Mouse (Mus musculus) retina, embryonic 14.5 days (tissue): ENCODE results near the gene Bst2.
A peak's percentile ranks its signal among the peaks of the same experiment; 100 is the strongest.

Source experiments
- DNase-seq: peaks from one replicate; pipeline ENCODE4 v3.0.0-alpha.2; 2015; ENCODE audit warnings: low spot score

Gene Bst2

DNA sequence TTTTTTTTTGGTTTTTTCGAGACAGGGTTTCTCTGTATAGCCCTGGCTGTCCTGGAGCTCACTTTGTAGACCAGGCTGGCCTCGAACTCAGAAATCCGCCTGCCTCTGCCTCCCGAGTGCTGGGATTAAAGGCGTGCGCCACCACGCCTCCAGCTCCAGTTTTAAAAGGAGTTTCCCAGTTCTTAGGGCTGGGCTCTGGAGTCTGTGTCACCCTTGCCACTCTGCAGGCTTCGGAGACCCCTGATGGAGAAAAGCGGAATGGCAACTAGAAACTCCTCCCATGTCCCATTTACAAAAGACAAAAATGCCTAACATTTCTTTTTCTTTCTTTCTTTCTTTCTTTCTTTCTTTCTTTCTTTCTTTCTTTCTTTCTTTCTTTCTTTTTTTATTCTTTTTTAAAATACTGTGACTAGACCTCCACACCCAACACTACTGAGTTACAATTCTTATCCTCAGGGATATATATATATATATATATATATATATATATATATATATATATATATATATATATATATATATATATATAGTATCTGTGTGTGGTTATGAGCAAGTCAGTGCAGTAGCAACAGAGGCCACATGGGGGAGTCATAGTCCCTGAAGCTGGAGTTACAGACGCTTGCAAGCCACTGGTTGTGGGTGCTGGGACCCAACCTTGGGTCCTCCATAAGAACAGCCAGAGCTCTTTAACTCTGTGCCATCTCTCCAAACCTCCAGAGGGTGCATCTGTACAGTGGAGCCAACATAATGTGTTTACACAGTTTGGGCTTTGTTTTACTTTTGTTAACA lies 18.0 kb downstream of the Bst2 start:
- DNase-seq, result peak; percentile 63

DNA sequence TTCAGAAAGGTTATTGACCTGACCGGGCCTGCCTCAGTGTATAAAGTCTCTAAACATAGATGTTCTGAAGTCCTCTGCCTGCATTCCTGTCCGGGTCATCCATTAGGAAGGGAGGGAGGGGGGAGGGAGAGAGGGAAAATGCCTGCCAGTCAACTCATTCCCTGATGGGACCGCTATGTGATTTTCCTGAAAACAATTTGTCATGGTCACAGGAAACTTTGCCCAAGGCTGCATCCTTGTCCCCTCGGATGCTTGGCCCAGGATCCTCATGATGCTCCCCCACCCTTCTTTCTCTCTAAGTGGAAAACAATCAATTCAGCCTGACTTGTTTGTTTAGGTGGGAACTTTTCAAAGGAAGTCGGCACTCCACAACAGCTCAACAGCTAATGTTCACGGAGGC lies 20.5 kb downstream of the Bst2 start:
- DNase-seq, result no peak

- DNase-seq, result no peak
Observed at GRCm38 (mm10) chr8:71515043-71515442, 22.2 kb downstream of the Bst2 start.

DNA sequence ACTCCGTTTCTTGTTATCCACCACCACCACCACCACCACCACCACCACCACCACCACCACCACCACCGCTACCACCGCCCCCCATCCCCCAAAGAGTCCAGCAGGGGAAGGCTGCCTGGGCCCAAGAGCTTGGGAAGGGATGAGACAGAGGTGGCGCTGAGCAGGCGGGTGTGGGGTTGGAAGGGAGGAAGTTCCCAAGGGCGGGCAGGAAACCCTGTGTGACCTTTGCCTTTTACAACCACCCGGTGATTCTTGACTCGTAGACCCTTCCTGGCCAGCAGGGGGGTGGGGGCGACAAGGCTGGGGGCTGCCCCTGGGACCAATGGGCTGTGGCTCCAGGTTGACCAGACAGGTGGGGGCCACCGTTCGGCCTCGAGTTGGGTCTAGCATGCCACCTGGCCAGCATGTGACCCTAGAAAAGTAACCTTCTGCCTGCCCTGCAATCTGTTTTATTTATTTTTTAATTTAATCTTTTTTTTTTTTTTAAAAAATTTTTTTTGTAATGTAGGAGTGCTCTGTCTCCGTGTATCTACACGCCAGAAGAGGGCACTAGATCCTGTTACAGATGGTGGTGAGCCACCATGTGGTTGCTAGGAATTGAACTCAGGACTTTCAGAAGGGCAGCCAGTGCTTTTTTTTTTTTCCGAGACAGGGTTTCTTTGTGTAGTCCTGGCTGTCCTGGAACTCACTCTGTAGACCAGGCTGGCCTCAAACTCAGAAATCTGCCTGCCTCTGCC lies 24.1 kb downstream of the Bst2 start:
- DNase-seq, result no peak

DNA sequence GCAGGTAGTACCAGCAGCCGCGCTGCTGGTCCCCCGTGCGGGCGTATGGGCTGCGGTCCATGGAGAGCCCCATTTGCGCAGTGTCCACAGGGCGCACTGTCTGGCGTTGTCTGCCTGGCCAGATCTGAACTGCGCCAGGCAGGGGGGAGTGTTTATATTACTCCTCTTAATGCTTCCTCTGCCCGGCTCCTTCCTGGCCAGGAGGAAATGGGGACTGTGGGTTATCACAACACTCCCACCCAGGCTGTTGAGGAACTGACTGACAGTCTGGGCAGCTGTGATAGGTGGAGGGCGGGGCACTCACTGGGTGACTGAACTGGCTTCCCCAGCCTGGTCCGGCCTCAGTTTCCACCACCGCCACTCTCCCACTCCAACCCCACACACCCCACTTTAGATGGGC lies 25.6 kb downstream of the Bst2 start, which contains the start of gene Plvap:
Gene Plvap, minus strand, starts transcription at position 109 of the 400 bp plus-strand sequence.
- no peak for DNase-seq

GRCm38 (mm10) chr8:71509316-71509715 lies 27.9 kb downstream of the Bst2 start:
- no peak for DNase-seq

DNA sequence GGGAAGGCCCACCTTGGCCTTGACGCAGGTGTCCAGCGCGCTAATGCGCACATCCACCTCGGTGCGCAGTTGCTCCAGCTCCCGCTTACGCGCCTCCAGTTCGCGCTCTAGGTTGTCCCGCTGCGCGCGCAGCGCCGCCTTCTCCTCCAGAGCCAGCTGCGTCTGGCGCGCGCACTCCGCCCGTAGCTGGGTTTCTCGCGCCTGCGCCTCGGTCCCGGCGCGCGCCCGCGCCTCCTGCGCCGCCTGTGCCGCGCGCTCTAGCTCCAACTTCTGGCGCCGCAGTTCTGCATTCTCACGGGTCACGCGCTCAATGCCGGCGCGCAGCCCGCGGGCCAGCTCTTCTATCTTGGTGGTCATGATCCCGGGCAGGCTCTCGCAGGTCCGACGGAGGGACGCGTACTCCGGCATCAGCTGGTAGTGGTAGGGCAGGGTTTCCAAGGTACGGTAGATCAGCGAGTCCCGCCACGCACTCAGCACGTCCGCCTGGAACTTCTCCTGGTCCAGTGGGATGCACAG lies 29.6 kb downstream of the Bst2 start:
- DNase-seq, result peak; percentile 72

GRCm38 (mm10) chr8:71505979-71506378 lies 31.3 kb downstream of the Bst2 start:
- no peak for DNase-seq

- DNase-seq, result no peak
Observed at GRCm38 (mm10) chr8:71505326-71505725, 31.9 kb downstream of the Bst2 start.

DNA sequence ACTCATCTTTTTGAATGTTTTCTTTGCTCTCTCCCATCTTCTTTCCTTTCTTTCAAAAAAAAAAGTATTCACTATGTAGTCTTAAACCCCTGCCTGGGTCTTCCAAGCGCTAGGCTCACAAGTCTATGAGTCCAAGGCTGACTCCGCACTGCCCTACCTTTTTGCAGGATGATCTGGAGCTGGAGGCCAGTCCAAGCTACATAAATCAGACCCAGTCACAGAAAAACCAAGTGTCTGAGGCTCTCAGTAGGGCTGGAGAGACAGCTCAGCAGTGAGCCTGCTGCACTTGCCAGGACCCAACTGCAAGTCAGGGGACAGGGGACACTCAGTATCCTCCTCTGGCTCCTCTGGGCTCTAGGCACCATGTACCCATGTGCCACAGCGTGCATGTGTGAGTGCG lies 32.9 kb downstream of the Bst2 start:
- no peak for DNase-seq

DNA sequence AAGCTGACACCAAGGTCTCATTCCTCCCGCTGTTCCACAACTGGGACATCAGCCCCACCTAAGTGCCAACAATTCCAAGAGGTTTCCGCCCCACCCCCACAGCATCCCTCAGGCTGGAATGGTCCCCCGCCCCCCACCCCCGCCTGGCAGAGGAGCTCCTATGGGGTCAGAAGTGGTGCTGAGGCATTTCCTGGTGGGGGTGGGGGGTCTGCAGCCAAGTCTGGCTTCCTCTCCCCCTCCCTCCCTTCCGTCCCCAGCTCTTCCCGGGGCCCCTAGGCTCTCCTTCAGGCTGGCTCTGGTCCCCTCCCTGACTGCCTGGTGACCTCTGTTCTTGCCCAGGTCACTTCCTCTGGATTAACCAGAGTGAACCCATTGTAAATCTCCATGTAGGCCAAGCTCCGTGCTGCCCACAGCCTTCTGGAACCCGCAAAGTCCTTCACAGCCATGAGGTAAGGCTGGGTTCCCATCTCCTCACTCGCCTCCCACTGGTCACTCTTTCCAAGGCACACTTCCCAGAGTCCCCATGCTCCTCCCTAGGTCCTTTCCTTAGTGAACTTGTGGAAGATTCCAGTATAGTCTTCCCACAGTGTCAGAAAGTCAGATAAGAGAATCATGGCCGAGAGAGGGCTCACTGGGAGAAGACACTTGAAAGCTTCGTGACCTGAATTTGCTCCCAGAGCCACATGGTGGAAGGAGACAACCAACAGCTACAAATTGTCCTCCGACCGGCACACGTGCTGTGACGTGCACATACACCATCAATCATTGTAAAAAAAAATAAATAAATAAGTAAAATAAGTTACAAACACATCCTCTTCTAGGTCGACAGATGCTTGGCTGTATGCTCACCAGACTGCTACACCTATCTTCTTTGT lies 38.2 kb downstream of the Bst2 start:
- no peak for DNase-seq

- no peak for DNase-seq
Observed at GRCm38 (mm10) chr8:71497881-71498501, 39.3 kb downstream of the Bst2 start.

DNA sequence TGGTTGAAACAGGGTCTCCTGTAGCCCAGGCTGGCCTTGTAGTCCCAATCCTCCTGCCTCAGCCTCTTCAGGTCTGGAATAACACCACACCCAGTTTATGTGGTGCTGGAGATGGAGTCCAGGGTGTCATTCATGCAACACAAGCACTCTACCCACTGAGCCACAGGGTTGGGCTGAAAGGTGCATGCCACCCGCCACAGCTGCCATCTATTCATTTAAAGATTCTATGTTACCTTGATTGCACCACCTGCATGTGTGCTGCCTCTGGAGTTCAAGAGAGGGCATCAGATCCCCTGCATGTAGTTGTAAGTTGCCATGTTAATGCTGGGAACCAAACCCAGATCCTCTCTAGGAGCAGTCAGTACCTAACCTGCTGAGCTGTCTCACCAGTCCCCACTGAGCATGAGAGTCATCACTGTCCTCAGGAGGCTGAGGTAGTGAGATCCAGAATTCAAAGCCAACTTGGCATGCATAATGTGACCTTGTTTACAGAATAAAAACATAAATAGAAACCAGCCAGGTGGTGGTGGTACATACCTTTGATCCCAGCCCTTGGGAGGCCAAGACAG lies 40.1 kb downstream of the Bst2 start:
- no peak for DNase-seq

GRCm38 (mm10) chr8:71496481-71496880 lies 40.8 kb downstream of the Bst2 start:
- no peak for DNase-seq

GRCm38 (mm10) chr8:71495811-71496210 lies 41.4 kb downstream of the Bst2 start:
- no peak for DNase-seq

- peak; percentile 90 for DNase-seq
Observed at GRCm38 (mm10) chr8:71495039-71495438, 42.2 kb downstream of the Bst2 start.

- peak; percentile 96 for DNase-seq
Observed at GRCm38 (mm10) chr8:71488454-71488853, 48.8 kb downstream of the Bst2 start.

GRCm38 (mm10) chr8:71487691-71488445 lies 49.4 kb downstream of the Bst2 start, which contains the start of gene Gtpbp3:
Gtpbp3 (plus strand) TSS chr8:71488103.
- peak; percentile 79 for DNase-seq

DNA sequence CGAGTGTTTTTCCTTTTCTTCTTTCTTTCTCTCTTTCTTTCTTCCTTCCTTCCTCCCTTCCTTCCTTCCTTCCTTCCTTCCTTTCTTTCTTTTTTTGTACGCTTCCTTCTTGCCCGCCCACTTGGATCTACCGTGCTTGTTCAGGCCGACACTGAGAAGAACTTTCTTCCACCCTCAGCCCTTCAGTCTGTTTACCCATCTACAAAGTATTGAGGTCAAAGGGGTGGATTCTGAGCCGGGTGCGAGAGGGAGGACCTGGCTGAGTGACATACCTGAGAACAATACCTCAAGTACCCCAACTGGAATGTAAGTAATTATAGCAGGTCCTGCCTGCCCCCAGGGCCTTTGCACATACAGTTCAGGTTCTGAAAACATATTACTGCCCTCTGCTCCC lies 51.1 kb downstream of the Bst2 start:
- no peak for DNase-seq
